Mouse (Mus musculus) ovary, adult 2 months (tissue): ENCODE measurements around the gene Olfr916. TPM values are rescaled to one million over a fixed set of nuclear protein-coding genes. Genes with fewer than 3 reads are reported as not detected.

Experiments
- polyA plus RNA-seq: library from polyadenylated mRNA; depleted of rRNA; stranded (reverse); fragments of >200 nt; gene quantifications from 2 replicates; pipeline ENCODE4 v1.2.3, GENCODE M21; 2012; rRNA removed

The Olfr916 gene
- polyA plus RNA-seq = not detected in 2 replicates

GRCm38 (mm10) chr9:38659775-38660174 lies at the start of gene Olfr916:
Gene Olfr916 (minus strand): TSS chr9:38659875.

GRCm38 (mm10) chr9:38674501-38674900 lies 14.8 kb upstream of the Olfr916 start, which contains the start of gene Olfr918:
Gene Olfr918 (minus strand): TSS chr9:38674601.

GRCm38 (mm10) chr9:38665742-38666141 lies 6.1 kb upstream of the Olfr916 start, which contains the start of gene Olfr917:
Gene Olfr917 (minus strand): TSS chr9:38665842.

Other genes with a start within 250 kb of the Olfr916 start
- not detected in 2 replicates for gene Olfr901, start 230.4 kb downstream of the Olfr916 start, polyA plus RNA-seq
- not detected in 2 replicates for gene Olfr902, start 212.2 kb downstream of the Olfr916 start, polyA plus RNA-seq
- gene Olfr904, start 196.7 kb downstream of the Olfr916 start, polyA plus RNA-seq = not detected in 2 replicates
- not detected in 2 replicates for gene Olfr905, start 188.8 kb downstream of the Olfr916 start, polyA plus RNA-seq
- gene Olfr906, start 172.8 kb downstream of the Olfr916 start, polyA plus RNA-seq = not detected in 2 replicates
- not detected in 2 replicates for gene Olfr907, start 164.1 kb downstream of the Olfr916 start, polyA plus RNA-seq
- gene Olfr911-ps1, start 138.3 kb downstream of the Olfr916 start, polyA plus RNA-seq = not detected in 2 replicates
- not detected in 2 replicates for gene Olfr910, start 122.0 kb downstream of the Olfr916 start, polyA plus RNA-seq
- not detected in 2 replicates for gene Olfr912, start 79.7 kb downstream of the Olfr916 start, polyA plus RNA-seq
- gene Olfr913, start 67.1 kb downstream of the Olfr916 start, polyA plus RNA-seq = not detected in 2 replicates
- gene Olfr914, start 54.8 kb downstream of the Olfr916 start, polyA plus RNA-seq = not detected in 2 replicates
- not detected in 2 replicates for gene Olfr917, start 6.0 kb upstream of the Olfr916 start, polyA plus RNA-seq
- gene Olfr918, start 14.7 kb upstream of the Olfr916 start, polyA plus RNA-seq = not detected in 2 replicates
- not detected in 2 replicates for gene Olfr919, start 43.8 kb upstream of the Olfr916 start, polyA plus RNA-seq
- 15.2 and 15.4 TPM in 2 replicates for gene Vwa5a, start 58.4 kb upstream of the Olfr916 start, polyA plus RNA-seq
- 0.16 and 0.20 TPM in 2 replicates for gene Olfr920, start 92.4 kb upstream of the Olfr916 start, polyA plus RNA-seq
- not detected in 2 replicates for gene Olfr921, start 113.2 kb upstream of the Olfr916 start, polyA plus RNA-seq
- gene Olfr922, start 154.7 kb upstream of the Olfr916 start, polyA plus RNA-seq = not detected in 2 replicates
- not detected in 2 replicates for gene Olfr923, start 166.7 kb upstream of the Olfr916 start, polyA plus RNA-seq
- not detected in 2 replicates for gene Olfr924, start 184.6 kb upstream of the Olfr916 start, polyA plus RNA-seq
- not detected in 2 replicates for gene Olfr26, start 195.2 kb upstream of the Olfr916 start, polyA plus RNA-seq
- not detected in 2 replicates for gene Olfr926, start 217.3 kb upstream of the Olfr916 start, polyA plus RNA-seq